Mouse (Mus musculus): ENCODE data around the gene Rnf133. TPM values are rescaled to one million over a fixed set of nuclear protein-coding genes. Genes with fewer than 3 reads are reported as not detected.
A peak's percentile ranks its signal among the peaks of the same experiment; 100 is the strongest.

Gene Rnf133
- 0.12 and 0.13 TPM in 2 replicates for polyA plus RNA-seq (2012; rRNA removed)

DNA sequence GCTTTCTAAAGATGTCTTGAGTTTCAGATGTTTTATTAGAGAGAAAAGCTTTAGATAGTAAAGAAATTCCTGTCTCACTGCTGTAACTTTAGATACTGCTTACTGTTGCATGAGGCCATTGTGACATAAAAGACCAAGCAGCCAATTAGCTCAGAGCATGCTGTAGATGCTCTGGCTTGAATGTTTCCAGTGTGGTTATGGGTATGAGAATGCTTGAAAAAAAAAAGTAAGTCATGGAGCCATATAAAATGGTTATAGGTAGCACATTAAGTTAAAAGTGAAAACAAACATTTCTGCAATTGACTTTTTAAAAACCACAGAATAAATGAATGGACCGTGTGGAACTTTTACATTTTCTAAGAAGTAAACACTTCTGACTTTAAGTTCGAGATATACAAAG, at the start of gene Rnf133:
TSS of gene Rnf133 (minus strand) at position 101 of the 400 bp plus-strand sequence.
- no peak for DNase-seq (ENCODE audit: extremely low spot score in 1 of 2, low spot score in 1 of 2)

DNA sequence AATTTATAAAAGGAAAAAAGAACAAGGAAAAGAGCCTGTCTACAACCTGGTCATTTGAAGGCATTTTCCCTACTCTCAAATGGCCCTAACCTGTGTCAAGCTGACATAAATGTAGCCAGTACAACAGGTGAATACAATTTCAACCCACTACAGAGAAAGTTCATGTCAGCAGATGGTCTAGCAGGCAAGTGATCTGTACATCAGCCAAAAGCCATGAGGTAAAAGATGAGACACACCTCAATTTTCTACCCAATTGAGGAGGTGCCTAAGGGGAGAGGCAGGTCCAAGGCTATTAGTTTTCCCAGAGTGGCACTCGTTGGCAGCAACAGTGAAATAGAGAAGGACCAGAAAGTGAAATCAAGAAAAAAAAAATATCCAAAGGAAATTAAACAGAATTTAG, 28.1 kb upstream of the Rnf133 start:
- no peak for DNase-seq (ENCODE audit: extremely low spot score in 1 of 2, low spot score in 1 of 2)

DNA sequence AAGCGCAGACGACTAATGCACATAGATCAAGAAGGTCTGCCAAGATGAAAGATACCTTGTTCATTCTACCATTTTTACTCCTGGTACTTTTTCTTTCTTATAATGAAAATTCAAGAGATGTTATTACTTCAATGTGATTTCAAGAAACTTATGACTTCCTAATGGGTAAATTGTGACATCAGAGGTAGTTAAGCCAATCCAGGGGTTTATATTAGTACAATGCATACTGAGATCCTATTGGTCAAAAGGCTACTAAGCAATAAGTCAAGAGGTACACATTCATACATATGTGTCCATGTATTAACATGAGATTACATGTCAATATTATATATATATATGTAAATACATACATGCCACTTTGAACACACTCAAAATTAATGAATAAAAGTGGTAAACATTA, 4.9 kb upstream of the Rnf133 start, which contains the start of gene Rnf148:
TSS of gene Rnf148 (minus strand) at position 101 of the 400 bp plus-strand sequence.
- DNase-seq (ENCODE audit: extremely low spot score in 1 of 2, low spot score in 1 of 2) = no peak

DNA sequence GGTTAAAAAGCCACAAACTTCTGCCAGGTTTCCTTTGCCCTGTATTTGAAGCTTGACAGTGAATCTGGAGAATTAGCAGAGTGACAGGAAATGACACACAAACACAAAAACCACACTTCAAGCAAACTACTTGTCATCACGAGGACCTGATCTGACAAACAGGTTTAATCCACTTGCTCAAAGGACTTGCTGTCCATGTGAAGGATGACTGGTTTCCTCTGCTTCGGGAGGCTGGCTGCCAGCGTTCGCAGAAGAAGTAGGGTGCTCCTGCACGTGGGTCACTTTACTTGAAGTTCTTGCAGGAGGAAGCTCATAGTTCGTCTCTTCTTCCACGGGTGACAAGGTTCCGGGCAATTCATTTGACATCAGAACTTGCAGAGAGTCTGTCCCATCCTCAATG, 1.4 kb downstream of the Rnf133 start:
- no peak for DNase-seq (ENCODE audit: extremely low spot score in 1 of 2, low spot score in 1 of 2)

DNA sequence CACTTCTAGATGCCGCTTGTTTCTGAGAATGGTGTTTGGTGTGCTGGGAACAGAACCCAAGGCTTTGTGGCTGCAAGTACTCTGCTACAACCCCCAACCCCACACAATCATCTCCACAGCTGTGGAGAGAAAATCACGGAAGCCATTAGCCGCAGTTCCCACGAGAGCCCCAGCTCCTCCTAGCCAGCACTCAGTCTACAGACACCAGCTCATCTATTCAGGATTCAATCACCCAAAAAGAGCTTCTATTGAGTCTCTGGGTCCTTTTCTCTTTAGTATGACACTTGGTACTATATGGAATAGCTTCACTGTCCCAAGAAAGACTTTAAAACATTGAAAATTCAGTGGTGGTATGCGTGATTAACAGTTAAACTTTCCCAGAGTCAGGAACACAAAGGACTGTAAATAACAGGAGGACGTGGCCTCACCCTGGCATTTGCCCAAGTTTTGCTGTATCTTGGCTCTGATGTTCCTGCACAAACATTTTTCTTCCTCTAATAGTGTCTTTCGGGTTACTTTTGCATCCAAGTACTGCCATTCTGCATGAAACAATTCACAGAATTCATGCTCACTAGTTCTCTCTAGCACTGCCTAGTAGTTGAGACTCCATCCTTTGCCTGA, 2.4 kb downstream of the Rnf133 start:
- DNase-seq (ENCODE audit: extremely low spot score in 1 of 2, low spot score in 1 of 2) = no peak

DNA sequence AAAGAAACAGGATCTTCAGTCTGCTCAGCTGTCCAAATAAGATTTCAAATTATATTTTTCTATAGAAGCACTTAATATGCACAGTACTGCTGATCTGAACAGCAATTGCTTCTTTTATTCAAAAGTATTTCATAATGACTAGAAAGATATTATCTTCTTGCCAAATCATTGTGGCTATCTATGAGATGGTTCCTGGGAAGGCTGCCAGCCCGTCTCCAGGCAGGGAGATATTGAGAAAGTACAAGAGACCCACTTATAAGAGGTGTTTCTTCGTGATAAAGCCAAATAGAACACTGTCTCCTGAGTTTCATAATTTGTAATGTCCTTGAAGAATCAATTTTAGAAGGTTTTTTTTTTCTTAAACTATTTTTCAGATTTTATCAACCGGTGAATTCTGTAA, 13.0 kb downstream of the Rnf133 start:
- peak in 1 of 2 experiments; percentile 35 for DNase-seq (ENCODE audit: extremely low spot score in 1 of 2, low spot score in 1 of 2)

DNA sequence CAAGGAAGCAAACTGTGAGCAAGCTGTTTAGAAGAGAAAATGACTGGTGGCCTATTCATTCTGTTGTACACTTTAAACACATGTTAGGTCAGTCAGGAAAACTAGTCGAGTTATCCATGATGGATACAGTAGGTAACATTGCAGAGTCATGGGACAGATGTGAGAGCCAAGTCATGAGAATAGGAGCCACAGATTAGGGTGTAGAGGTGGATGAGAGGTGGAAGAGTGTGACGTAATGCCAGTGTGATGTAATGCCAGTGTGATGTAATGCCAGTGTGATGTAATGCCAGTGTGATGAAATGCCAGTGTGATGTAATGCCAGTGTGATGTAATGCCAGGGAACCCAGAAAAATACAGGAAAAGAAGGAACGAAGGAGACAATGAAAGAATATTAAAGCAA, 14.9 kb downstream of the Rnf133 start:
- no peak for DNase-seq (ENCODE audit: extremely low spot score in 1 of 2, low spot score in 1 of 2)

DNA sequence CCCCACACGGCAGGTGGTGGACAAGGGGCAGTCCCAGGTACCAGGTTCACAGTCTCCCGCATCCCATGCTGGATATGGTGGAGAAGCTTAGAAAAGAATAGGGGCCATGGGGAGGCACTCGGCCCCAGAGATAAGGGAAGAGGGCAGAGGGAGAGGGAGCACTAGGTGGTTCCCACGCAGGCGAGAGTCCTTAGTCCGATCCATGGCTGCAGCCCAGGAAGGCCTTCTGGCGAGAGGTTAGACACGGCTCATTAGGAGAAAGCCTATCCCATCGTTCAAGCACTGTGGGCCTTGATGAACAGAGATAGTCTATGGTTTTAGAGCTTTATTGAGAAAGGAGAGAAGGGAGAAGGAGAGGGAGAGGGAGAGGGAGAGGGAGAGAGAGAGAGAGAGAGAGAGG, 16.1 kb downstream of the Rnf133 start:
- DNase-seq (ENCODE audit: extremely low spot score in 1 of 2, low spot score in 1 of 2) = no peak

DNA sequence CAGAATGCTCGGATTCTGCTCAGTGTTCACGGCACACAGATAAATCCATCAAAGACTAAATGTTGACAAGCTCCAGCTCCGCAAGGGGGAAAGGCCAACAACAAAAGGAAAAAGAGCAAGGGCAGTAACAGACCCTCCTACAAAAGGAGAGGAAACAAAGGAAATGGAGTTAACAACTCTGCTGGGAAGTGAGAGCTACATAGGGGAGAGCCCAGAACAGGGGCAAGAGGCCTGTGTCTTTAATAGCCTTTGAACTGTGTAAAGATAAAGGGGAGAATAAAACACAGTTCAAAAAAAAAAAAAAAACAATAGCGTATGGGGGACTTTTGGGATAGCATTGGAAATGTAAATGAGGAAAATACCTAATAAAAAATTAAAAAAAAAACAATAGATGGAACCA, 19.6 kb downstream of the Rnf133 start:
- DNase-seq (ENCODE audit: extremely low spot score in 1 of 2, low spot score in 1 of 2) = no peak

Other genes starting within 250 kb of the Rnf133 start
- 0.19 TPM in 1 of 2 replicates, not detected in the other for gene Rnf148, start 4.8 kb upstream of the Rnf133 start, polyA plus RNA-seq (2012; rRNA removed)
- gene Cadps2, start 189.1 kb upstream of the Rnf133 start, polyA plus RNA-seq (2012; rRNA removed) = 25.8 and 29.4 TPM in 2 replicates

Data from frontal cortex, adult 2 months (tissue).